Mouse (Mus musculus) limb, embryonic 11.5 days (tissue): Measurements from ENCODE around the gene 1700022I11Rik. TPM values are rescaled to one million over a fixed set of nuclear protein-coding genes. Genes with fewer than 3 reads are reported as not detected.

Experiments
- ATAC-seq: fragments of 200-750 bp; cut with Nextera tagmentation; 2 replicates; pipeline ENCODE4 v1.8.0; 2017; ENCODE audit warnings: low read depth; ENCODE audit not compliant: insufficient number of reproducible peaks, low FRiP score, low TSS enrichment
- DNase-seq: peaks from one replicate; pipeline ENCODE4 v3.0.0-alpha.2; 2015; ENCODE audit warnings: low spot score
- H3K27ac ChIP-seq: fragments of 300-500 bp; sonication (generic); replicated peaks from 2 replicates; pipeline ENCODE4 v1.5.1; 2014; ENCODE audit warnings: low read depth, mild to moderate bottlenecking, low read length
- H3K27me3 ChIP-seq: fragments of 300-500 bp; sonication (generic); 2 replicates; pipeline ENCODE4 v1.6.1; 2014; ENCODE audit warnings: mild to moderate bottlenecking, low read length, mixed read lengths; ENCODE audit not compliant: control insufficient read depth, insufficient read depth
- H3K36me3 ChIP-seq: fragments of 300-500 bp; sonication (generic); 2 replicates; pipeline ENCODE4 v1.6.1; 2014; ENCODE audit warnings: mild to moderate bottlenecking, low read length, moderate library complexity, mixed read lengths; ENCODE audit not compliant: control insufficient read depth, insufficient read depth
- H3K4me1 ChIP-seq: fragments of 300-500 bp; sonication (generic); 2 replicates; pipeline ENCODE4 v1.6.1; 2014; ENCODE audit warnings: low read length, mixed read lengths; ENCODE audit not compliant: control insufficient read depth, insufficient read depth
- H3K4me2 ChIP-seq: fragments of 300-500 bp; sonication (generic); 2 replicates; pipeline ENCODE4 v1.6.1; 2014; ENCODE audit warnings: low read depth, mild to moderate bottlenecking, moderate library complexity; ENCODE audit not compliant: severe bottlenecking
- H3K4me3 ChIP-seq: fragments of 300-500 bp; sonication (generic); 2 replicates; pipeline ENCODE4 v1.5.1; 2014; ENCODE audit warnings: low read depth, low read length
- H3K9ac ChIP-seq: fragments of 300-500 bp; sonication (generic); 2 replicates; pipeline ENCODE4 v1.6.1; 2014; ENCODE audit warnings: mild to moderate bottlenecking, low read length
- H3K9me3 ChIP-seq: fragments of 300-500 bp; sonication (generic); 2 replicates; pipeline ENCODE4 v1.6.1; 2016; ENCODE audit warnings: low read length; ENCODE audit not compliant: control insufficient read depth
- WGBS: fragments of 180-500 bp; shearing (Covaris S2); extraction: QIAGEN DNeasy Blood & Tissue Kit; methylation state at CpG from one replicate; pipeline ENCODE4 v1.1.7; 2014; 5-methylcytosine and 5-hydroxymethylcytosine counted together
- polyA plus RNA-seq: library from polyadenylated mRNA; unstranded; fragments of >200 nt; fragmentation: Nextera tagmentation; extraction: Ambion mirVana; gene quantifications from 2 replicates; pipeline ENCODE4 v1.2.1, GENCODE M21; 2014

Gene 1700022I11Rik
- polyA plus RNA-seq, 1 experiment from 2014 or later: 0.56 TPM

GRCm38 (mm10) chr4:42953435-42954094, 15.8 kb upstream of the 1700022I11Rik start:
- no peak overlapping the region for H3K4me2 ChIP-seq

GRCm38 (mm10) chr4:42954297-42954696, 15.1 kb upstream of the 1700022I11Rik start:
- no peak overlapping the region for H3K27ac ChIP-seq
- H3K9ac ChIP-seq: no peak overlapping the region
- H3K27me3 ChIP-seq: no peaks in the 10 kb centered on the region
- no peaks in the 10 kb centered on the region for H3K9me3 ChIP-seq
- 4% methylated on average over 10 of the region's 10 CpGs for WGBS
- no peak overlapping the region for H3K4me3 ChIP-seq
- ATAC-seq: no peak
- no peak overlapping the region for H3K4me2 ChIP-seq
- peak; percentile 83 for DNase-seq
- H3K4me1 ChIP-seq: peaks cover 11% of the 10 kb centered on the region; the same call in 1 of the 2 replicates
- no peaks in the 10 kb centered on the region; the same call in 1 of the 2 replicates for H3K36me3 ChIP-seq

More at GRCm38 (mm10) chr4:42953435-42954094, 15.8 kb upstream of the 1700022I11Rik start:
- H3K27me3 ChIP-seq: no peaks in the 10 kb centered on the region
- H3K4me3 ChIP-seq: no peak overlapping the region
- no peaks in the 10 kb centered on the region for H3K9me3 ChIP-seq
- H3K27ac ChIP-seq: no peak overlapping the region
- no peak for DNase-seq
- WGBS: 20% methylated on average over 10 of the region's 10 CpGs
- no peaks in the 10 kb centered on the region; the same call in 1 of the 2 replicates for H3K36me3 ChIP-seq
- ATAC-seq: no peak
- H3K9ac ChIP-seq: no peak overlapping the region
- peaks cover 15% of the 10 kb centered on the region; the same call in 1 of the 2 replicates for H3K4me1 ChIP-seq

- H3K4me2 ChIP-seq: no peak overlapping the region
- H3K9me3 ChIP-seq: no peaks in the 10 kb centered on the region
- peaks cover 11% of the 10 kb centered on the region; the same call in 1 of the 2 replicates for H3K4me1 ChIP-seq
- WGBS: 91% methylated on average over 3 of the region's 3 CpGs
- H3K9ac ChIP-seq: no peak overlapping the region
- no peaks in the 10 kb centered on the region for H3K27me3 ChIP-seq
- no peak for ATAC-seq
- no peak overlapping the region for H3K4me3 ChIP-seq
- H3K36me3 ChIP-seq: no peaks in the 10 kb centered on the region; the same call in 1 of the 2 replicates
- no peak for DNase-seq
- H3K27ac ChIP-seq: no peak overlapping the region
These were observed 14.2 kb upstream of the 1700022I11Rik start for GRCm38 (mm10) chr4:42955200-42955599.

GRCm38 (mm10) chr4:42956581-42956980, 12.8 kb upstream of the 1700022I11Rik start:
- 93% methylated on average over 17 of the region's 17 CpGs for WGBS
- Histone ChIP-seq H3K4me3 (no peak overlapping the region), H3K9ac (no peak overlapping the region), H3K27me3 (no peaks in the 10 kb centered on the region), H3K36me3 (no peaks in the 10 kb centered on the region; the same call in 1 of the 2 replicates), H3K27ac (no peak overlapping the region), H3K4me2 (no peak overlapping the region), H3K9me3 (no peaks in the 10 kb centered on the region), H3K4me1 (0 out of 2 replicates have a peak, but pooled peaks cover 6% of the 10 kb centered on the region)
- no peak for DNase-seq
- no peak for ATAC-seq

GRCm38 (mm10) chr4:42957306-42957705, 12.1 kb upstream of the 1700022I11Rik start:
- Histone ChIP-seq H3K27ac (no peak overlapping the region), H3K4me3 (no peak overlapping the region), H3K9ac (no peak overlapping the region), H3K27me3 (no peaks in the 10 kb centered on the region), H3K4me2 (no peak overlapping the region), H3K36me3 (no peaks in the 10 kb centered on the region; the same call in 1 of the 2 replicates), H3K9me3 (no peaks in the 10 kb centered on the region), H3K4me1 (0 out of 2 replicates have a peak, but pooled peaks cover 2% of the 10 kb centered on the region)
- no peak for DNase-seq
- 89% methylated on average over 11 of the region's 11 CpGs for WGBS
- ATAC-seq: no peak

- no peak overlapping the region for H3K27ac ChIP-seq
- ATAC-seq (no peak), DNase-seq (no peak)
- no peak overlapping the region for H3K9ac ChIP-seq
- no peak overlapping the region for H3K4me2 ChIP-seq
- no peaks in the 10 kb centered on the region for H3K9me3 ChIP-seq
- H3K36me3 ChIP-seq: no peaks in the 10 kb centered on the region; the same call in 1 of the 2 replicates
- H3K4me1 ChIP-seq: no peaks in the 10 kb centered on the region
- no peak overlapping the region for H3K4me3 ChIP-seq
- WGBS: 91% methylated on average over 8 of the region's 8 CpGs
- no peaks in the 10 kb centered on the region for H3K27me3 ChIP-seq
These were observed 11.4 kb upstream of the 1700022I11Rik start for GRCm38 (mm10) chr4:42957979-42958378.

- Histone ChIP-seq H3K9ac (no peak overlapping the region), H3K27ac (no peak overlapping the region), H3K4me3 (no peak overlapping the region), H3K9me3 (no peaks in the 10 kb centered on the region), H3K4me1 (no peaks in the 10 kb centered on the region), H3K27me3 (no peaks in the 10 kb centered on the region), H3K4me2 (no peak overlapping the region), H3K36me3 (no peaks in the 10 kb centered on the region; the same call in 1 of the 2 replicates)
- no peak for DNase-seq
- WGBS: 74% methylated on average over 8 of the region's 8 CpGs
- ATAC-seq: no peak
These were observed 10.5 kb upstream of the 1700022I11Rik start for GRCm38 (mm10) chr4:42958942-42959341.

- no peaks in the 10 kb centered on the region; the same call in 1 of the 2 replicates for H3K36me3 ChIP-seq
- no peaks in the 10 kb centered on the region for H3K9me3 ChIP-seq
- no peak overlapping the region for H3K4me3 ChIP-seq
- no peak overlapping the region for H3K4me2 ChIP-seq
- no peaks in the 10 kb centered on the region for H3K4me1 ChIP-seq
- WGBS: 53% methylated on average over 4 of the region's 4 CpGs
- no peak overlapping the region for H3K9ac ChIP-seq
- no peak overlapping the region for H3K27ac ChIP-seq
- no peak for DNase-seq
- ATAC-seq: no peak
- no peaks in the 10 kb centered on the region for H3K27me3 ChIP-seq
These were observed 10.0 kb upstream of the 1700022I11Rik start for GRCm38 (mm10) chr4:42959382-42959781.
